Mouse (Mus musculus): ENCODE results near the gene Siae. TPM values are rescaled to one million over a fixed set of nuclear protein-coding genes. Genes with fewer than 3 reads are reported as not detected.

The Siae gene
- 11.2 and 16.4 TPM in 2 replicates for polyA plus RNA-seq (2012; rRNA removed; ENCODE audit: low replicate concordance)

GRCm38 (mm10) chr9:37554838-37555748 lies at the start of gene Siae:
TSS of gene Siae (plus strand) at chr9:37555698.

GRCm38 (mm10) chr9:37527396-37528224 lies 27.9 kb upstream of the Siae start, which contains the start of gene Esam:
TSS of gene Esam (plus strand) at chr9:37528078.

GRCm38 (mm10) chr9:37539170-37540025 lies 16.1 kb upstream of the Siae start, which contains the start of gene Vsig2:
TSS of gene Vsig2 (plus strand) at chr9:37539255.

GRCm38 (mm10) chr9:37552536-37553293 lies 2.8 kb upstream of the Siae start, which contains the start of gene Nrgn:
TSS of gene Nrgn (minus strand) at chr9:37552904.

GRCm38 (mm10) chr9:37613182-37613910 lies 57.8 kb downstream of the Siae start, which contains the start of gene Spa17:
TSS of gene Spa17 (minus strand) at chr9:37613722.

GRCm38 (mm10) chr9:37656931-37657481 lies 101.5 kb downstream of the Siae start, which contains the start of gene Tbrg1:
TSS of gene Tbrg1 (minus strand) at chr9:37657312.

GRCm38 (mm10) chr9:37669115-37669514 lies 113.6 kb downstream of the Siae start, which contains the start of gene Panx3:
TSS of gene Panx3 (minus strand) at chr9:37669235.

Other genes with a start within 250 kb of the Siae start
- 0.49 and 1.1 TPM in 2 replicates for gene Ccdc15, start 207.3 kb upstream of the Siae start, polyA plus RNA-seq (2012; rRNA removed; ENCODE audit: low replicate concordance)
- gene Hepacam, start 188.3 kb upstream of the Siae start, polyA plus RNA-seq (2012; rRNA removed; ENCODE audit: low replicate concordance): 0.05 and 0.23 TPM in 2 replicates
- 35.2 and 126 TPM in 2 replicates for gene Robo4, start 153.8 kb upstream of the Siae start, polyA plus RNA-seq (2012; rRNA removed; ENCODE audit: low replicate concordance)
- gene Robo3, start 122.5 kb upstream of the Siae start, polyA plus RNA-seq (2012; rRNA removed; ENCODE audit: low replicate concordance): 0.12 TPM in 1 of 2 replicates, not detected in the other
- gene Msantd2, start 66.4 kb upstream of the Siae start, polyA plus RNA-seq (2012; rRNA removed; ENCODE audit: low replicate concordance): 11.5 and 26.4 TPM in 2 replicates
- gene Esam, start 27.6 kb upstream of the Siae start, polyA plus RNA-seq (2012; rRNA removed; ENCODE audit: low replicate concordance): 102 and 205 TPM in 2 replicates
- 22.8 and 43.7 TPM in 2 replicates for gene Vsig2, start 16.4 kb upstream of the Siae start, polyA plus RNA-seq (2012; rRNA removed; ENCODE audit: low replicate concordance)
- 4.0 and 4.5 TPM in 2 replicates for gene Nrgn, start 2.8 kb upstream of the Siae start, polyA plus RNA-seq (2012; rRNA removed; ENCODE audit: low replicate concordance)
- gene Spa17, start 58.0 kb downstream of the Siae start, polyA plus RNA-seq (2012; rRNA removed; ENCODE audit: low replicate concordance): 0.77 and 0.95 TPM in 2 replicates
- 56.3 and 71.0 TPM in 2 replicates for gene Tbrg1, start 101.6 kb downstream of the Siae start, polyA plus RNA-seq (2012; rRNA removed; ENCODE audit: low replicate concordance)
- not detected in 2 replicates for gene Panx3, start 113.5 kb downstream of the Siae start, polyA plus RNA-seq (2012; rRNA removed; ENCODE audit: low replicate concordance)
- not detected in 2 replicates for gene Olfr160, start 160.6 kb downstream of the Siae start, polyA plus RNA-seq (2012; rRNA removed; ENCODE audit: low replicate concordance)
- not detected in 2 replicates for gene Olfr874, start 189.4 kb downstream of the Siae start, polyA plus RNA-seq (2012; rRNA removed; ENCODE audit: low replicate concordance)
- not detected in 2 replicates for gene Olfr875, start 216.2 kb downstream of the Siae start, polyA plus RNA-seq (2012; rRNA removed; ENCODE audit: low replicate concordance)
- not detected in 2 replicates for gene Olfr876, start 247.3 kb downstream of the Siae start, polyA plus RNA-seq (2012; rRNA removed; ENCODE audit: low replicate concordance)